Mouse (Mus musculus) MEL (cell line): ENCODE results near the gene P3h3. TPM values are rescaled to one million over a fixed set of nuclear protein-coding genes. Genes with fewer than 3 reads are reported as not detected.

Experiments
- DNase-seq: peaks from one replicate; pipeline ENCODE4 v3.0.0; 2011; ENCODE audit warnings: low read depth, low spot score
- H3K27ac ChIP-seq: 2 replicates; pipeline ENCODE4 v1.5.1; 2012; ENCODE audit warnings: low read depth, mild to moderate bottlenecking, control low read depth, low read length, moderate library complexity; ENCODE audit not compliant: control insufficient read depth
- H3K27me3 ChIP-seq, 2 experiments: fragments of 150-350 bp in 1 of 2; sonication (generic) in 1 of 2; 2 replicates each; pipeline ENCODE4 v1.6.1; 2012; ENCODE audit warnings: low read length in 2 of 2, mild to moderate bottlenecking in 2 of 2, improper control_type of control experiment in 1 of 2, moderate library complexity in 1 of 2; ENCODE audit not compliant: insufficient read depth in 2 of 2, control insufficient read depth in 1 of 2
- H3K36me3 ChIP-seq, 2 experiments: 2 replicates each; pipeline ENCODE4 v1.6.1; 2012 to 2014; ENCODE audit warnings: low read length in 2 of 2, improper control_type of control experiment in 1 of 2, inconsistent platforms in 1 of 2, mild to moderate bottlenecking in 1 of 2; ENCODE audit not compliant: insufficient read depth in 2 of 2, control insufficient read depth in 1 of 2
- H3K4me1 ChIP-seq, 2 experiments: fragments of 150-350 bp in 1 of 2; sonication (generic) in 1 of 2; 2 replicates each; pipeline ENCODE4 v1.6.1; 2012; ENCODE audit warnings: low read length in 2 of 2, improper control_type of control experiment in 1 of 2, mild to moderate bottlenecking in 1 of 2; ENCODE audit not compliant: insufficient read depth in 2 of 2, control insufficient read depth in 1 of 2
- H3K4me3 ChIP-seq, 2 experiments: fragments of 150-350 bp in 1 of 2; sonication (generic) in 1 of 2; 2 replicates each; pipeline ENCODE4 v1.5.1; 2012; ENCODE audit warnings: low read depth in 2 of 2, low read length in 2 of 2, mild to moderate bottlenecking in 2 of 2, moderate library complexity in 2 of 2, control low read depth in 1 of 2, improper control_type of control experiment in 1 of 2; ENCODE audit not compliant: control insufficient read depth in 1 of 2, insufficient read depth in 1 of 2
- H3K79me2 ChIP-seq: 2 replicates; pipeline ENCODE4 v1.6.1; 2012; ENCODE audit warnings: mild to moderate bottlenecking, low read length, moderate library complexity; ENCODE audit not compliant: control insufficient read depth, poor library complexity, insufficient read depth
- H3K9ac ChIP-seq: 2 replicates; pipeline ENCODE4 v1.6.1; 2012; ENCODE audit warnings: low read depth, mild to moderate bottlenecking, control low read depth, low read length, moderate library complexity; ENCODE audit not compliant: control insufficient read depth, poor library complexity, severe bottlenecking
- H3K9me3 ChIP-seq: fragments of 150-350 bp; sonication (generic); replicated peaks from 2 replicates; pipeline ENCODE4 v1.6.1; 2012; ENCODE audit warnings: mild to moderate bottlenecking, low read length, improper control_type of control experiment, moderate library complexity; ENCODE audit not compliant: insufficient read depth
- CHD1 ChIP-seq: IDR thresholded peaks from 2 replicates; pipeline ENCODE4 v1.6.1; 2012; ENCODE audit warnings: low read depth, mild to moderate bottlenecking, inconsistent platforms, low read length, improper control_type of control experiment
- CHD2 ChIP-seq: IDR thresholded peaks from 2 replicates; pipeline ENCODE4 v1.6.1; 2011; ENCODE audit warnings: low read length, improper control_type of control experiment
- CTCF ChIP-seq, 3 experiments: IDR thresholded peaks in 2 of 3; conservative IDR thresholded peaks in 1 of 3; 2 replicates each; pipeline ENCODE4 v1.5.1; 2011 to 2012; ENCODE audit warnings: low read length in 3 of 3, low read depth in 2 of 3, mild to moderate bottlenecking in 2 of 3, improper control_type of control experiment in 1 of 3, inconsistent platforms in 1 of 3, mixed read lengths in 1 of 3, moderate library complexity in 1 of 3; ENCODE audit not compliant: control insufficient read depth in 1 of 3, insufficient read depth in 1 of 3, poor library complexity in 1 of 3, severe bottlenecking in 1 of 3
- E2F4 ChIP-seq: IDR thresholded peaks from 2 replicates; pipeline ENCODE4 v1.6.1; 2011; ENCODE audit warnings: low read depth, low read length, improper control_type of control experiment, borderline replicate concordance
- EP300 ChIP-seq, 2 experiments: IDR thresholded peaks; 2 replicates each; pipeline ENCODE4 v1.6.1; 2011; ENCODE audit warnings: improper control_type of control experiment in 2 of 2, low read length in 2 of 2, low read depth in 1 of 2, mild to moderate bottlenecking in 1 of 2
- ETS1 ChIP-seq: IDR thresholded peaks from 2 replicates; pipeline ENCODE4 v1.6.1; 2012; ENCODE audit warnings: low read depth, mild to moderate bottlenecking, inconsistent platforms, low read length, improper control_type of control experiment, moderate library complexity
- GABPA ChIP-seq: IDR thresholded peaks from 2 replicates; pipeline ENCODE4 v1.6.1; 2012; ENCODE audit warnings: low read depth, mild to moderate bottlenecking, inconsistent platforms, low read length, improper control_type of control experiment, moderate library complexity
- HCFC1 ChIP-seq: IDR thresholded peaks from 2 replicates; pipeline ENCODE4 v1.6.1; 2012; ENCODE audit warnings: low read depth, mild to moderate bottlenecking, inconsistent platforms, low read length, improper control_type of control experiment, moderate library complexity
- JUND ChIP-seq: IDR thresholded peaks from 2 replicates; pipeline ENCODE4 v1.6.1; 2011; ENCODE audit warnings: low read depth, mild to moderate bottlenecking, improper control_type of control experiment, low read length
- KAT2A ChIP-seq: conservative IDR thresholded peaks from 2 replicates; pipeline ENCODE4 v1.6.1; 2012; ENCODE audit warnings: low read depth, low read length, improper control_type of control experiment, inconsistent platforms
- MAZ ChIP-seq: IDR thresholded peaks from 2 replicates; pipeline ENCODE4 v1.6.1; 2012; ENCODE audit warnings: low read depth, mild to moderate bottlenecking, inconsistent platforms, low read length, improper control_type of control experiment
- MXI1 ChIP-seq: IDR thresholded peaks from 2 replicates; pipeline ENCODE4 v1.6.1; 2011; ENCODE audit warnings: mild to moderate bottlenecking, low read depth, low read length, improper control_type of control experiment
- NRF1 ChIP-seq: IDR thresholded peaks from 2 replicates; pipeline ENCODE4 v1.6.1; 2014; ENCODE audit warnings: low read depth, mild to moderate bottlenecking, inconsistent platforms, low read length, improper control_type of control experiment, moderate library complexity; ENCODE audit not compliant: poor library complexity, insufficient read depth, severe bottlenecking
- POLR2AphosphoS5 ChIP-seq: IDR thresholded peaks from 2 replicates; pipeline ENCODE4 v1.6.1; 2012; ENCODE audit warnings: low read depth, borderline replicate concordance, mild to moderate bottlenecking, inconsistent platforms, low read length, moderate library complexity, mixed read lengths
- TAL1 ChIP-seq: IDR thresholded peaks from 2 replicates; pipeline ENCODE4 v1.6.1; 2012; ENCODE audit warnings: mild to moderate bottlenecking, inconsistent platforms, low read length, moderate library complexity, mixed read lengths
- TBP ChIP-seq: IDR thresholded peaks from 2 replicates; pipeline ENCODE4 v1.8.0; 2011; ENCODE audit warnings: low read depth, low read length, improper control_type of control experiment
- USF1 ChIP-seq: IDR thresholded peaks from 2 replicates; pipeline ENCODE4 v1.6.1; 2014; ENCODE audit warnings: low read depth, mild to moderate bottlenecking, inconsistent platforms, low read length, improper control_type of control experiment, moderate library complexity
- USF2 ChIP-seq, 2 experiments: IDR thresholded peaks; 2 replicates each; pipeline ENCODE4 v1.6.1; 2011 to 2012; ENCODE audit warnings: improper control_type of control experiment in 2 of 2, low read length in 2 of 2, borderline replicate concordance in 1 of 2, inconsistent platforms in 1 of 2, low read depth in 1 of 2, mild to moderate bottlenecking in 1 of 2; ENCODE audit not compliant: insufficient read depth in 1 of 2
- ZKSCAN1 ChIP-seq: IDR thresholded peaks from 2 replicates; pipeline ENCODE4 v1.6.1; 2012; ENCODE audit warnings: low read depth, mild to moderate bottlenecking, inconsistent platforms, low read length, improper control_type of control experiment, moderate library complexity
- ZMIZ1 ChIP-seq: IDR thresholded peaks from 2 replicates; pipeline ENCODE4 v1.6.1; 2012; ENCODE audit warnings: low read depth, mild to moderate bottlenecking, inconsistent platforms, low read length, improper control_type of control experiment, moderate library complexity
- ZNF384 ChIP-seq: IDR thresholded peaks from 2 replicates; pipeline ENCODE4 v1.6.1; 2012; ENCODE audit warnings: low read depth, mild to moderate bottlenecking, inconsistent platforms, low read length, improper control_type of control experiment
- polyA plus RNA-seq, 2 experiments: library from polyadenylated mRNA; stranded (reverse) in 1 of 2; unstranded in 1 of 2; fragments of >175 nt in 1 of 2; fragments of >200 nt in 1 of 2; gene quantifications; 2 replicates each; pipeline versions ENCODE4 v1.2.1 to v1.2.4; 2012; ENCODE audit warnings: low replicate concordance in 2 of 2, low read depth in 1 of 2; ENCODE audit not compliant: insufficient read length in 2 of 2, insufficient read depth in 1 of 2, missing spikeins in 1 of 2
- total RNA-seq: library from RNA; depleted of rRNA; stranded (reverse); fragments of 300-350 nt; gene quantifications from 2 replicates; pipeline ENCODE4 v1.2.3, GENCODE M21; 2012

Gene P3h3
- total and polyA plus RNA-seq, 3 experiments = 0.23 to 2.1 TPM; not detected in 1

GRCm38 (mm10) chr6:124796200-124796599 lies 61.4 kb downstream of the P3h3 start:
- peaks cover 1 to 2% of the 10 kb centered on the region in 2 experiments; a peak in 3 of 4 replicates for H3K27me3 ChIP-seq
- no peak overlapping the region for H3K27ac ChIP-seq
- no peaks in the 10 kb centered on the region for H3K9me3 ChIP-seq
- H3K4me3 ChIP-seq = no peak overlapping the region
- no peak overlapping the region for H3K9ac ChIP-seq
- DNase-seq = no peak
- TF ChIP-seq EP300 (IDR thresholded peaks at IDR 0.05; ENCODE audit: low read depth in 1 of 2, low read length in 2 of 2) (no peak), ETS1 (no peak), MAZ (no peak), MXI1 (no peak), CTCF (IDR thresholded peaks at IDR 0.05 in 2 of 3, conservative IDR thresholded peaks at IDR 0.05 in 1 of 3; ENCODE audit: control insufficient read depth in 1 of 3, insufficient read depth in 1 of 3, low read depth in 2 of 3, low read length in 3 of 3, poor library complexity in 1 of 3, severe bottlenecking in 1 of 3) (no peak)
- H3K36me3 ChIP-seq = no peaks in the 10 kb centered on the region
- H3K79me2 ChIP-seq = no peaks in the 10 kb centered on the region
- no peaks in the 10 kb centered on the region for H3K4me1 ChIP-seq

- no peaks in the 10 kb centered on the region for H3K4me1 ChIP-seq
- H3K79me2 ChIP-seq = no peaks in the 10 kb centered on the region
- peaks cover 1 to 2% of the 10 kb centered on the region in 2 experiments; a peak in 3 of 4 replicates for H3K27me3 ChIP-seq
- no peak overlapping the region for H3K4me3 ChIP-seq
- no peak overlapping the region for H3K9ac ChIP-seq
- H3K36me3 ChIP-seq = no peaks in the 10 kb centered on the region
- H3K9me3 ChIP-seq = no peaks in the 10 kb centered on the region
- no peak overlapping the region for H3K27ac ChIP-seq
- DNase-seq = no peak
- no peak for TF ChIP-seq NRF1
- TF ChIP-seq POLR2AphosphoS5 = no peak
- TF ChIP-seq ZMIZ1 = no peak
- no peak for TF ChIP-seq TAL1
- no peak for TF ChIP-seq MXI1
- no peak for TF ChIP-seq CHD1
- no peak for TF ChIP-seq CHD2
- TF ChIP-seq USF2 (IDR thresholded peaks at IDR 0.05; ENCODE audit: borderline replicate concordance in 1 of 2, insufficient read depth in 1 of 2, low read depth in 1 of 2, low read length in 2 of 2) = no peak
- TF ChIP-seq HCFC1 = no peak
- TF ChIP-seq ZNF384 = no peak
- no peak for TF ChIP-seq GABPA
- no peak for TF ChIP-seq CTCF (IDR thresholded peaks at IDR 0.05 in 2 of 3, conservative IDR thresholded peaks at IDR 0.05 in 1 of 3; ENCODE audit: control insufficient read depth in 1 of 3, insufficient read depth in 1 of 3, low read depth in 2 of 3, low read length in 3 of 3, poor library complexity in 1 of 3, severe bottlenecking in 1 of 3)
- TF ChIP-seq JUND = no peak
- no peak for TF ChIP-seq USF1
- no peak for TF ChIP-seq TBP
- TF ChIP-seq ZKSCAN1 = no peak
- TF ChIP-seq E2F4 = no peak
- no peak for TF ChIP-seq KAT2A
Observed at GRCm38 (mm10) chr6:124795781-124796180, 61.8 kb downstream of the P3h3 start.
